Mouse (Mus musculus): ENCODE measurements around the gene Cd82. TPM values are rescaled to one million over a fixed set of nuclear protein-coding genes. Genes with fewer than 3 reads are reported as not detected.
A peak's percentile ranks its signal among the peaks of the same experiment; 100 is the strongest.

Gene Cd82
- polyA plus RNA-seq, 1 experiment from 2014 or later: 17.4 TPM

- Histone ChIP-seq H3K9me3 (ENCODE audit: control insufficient read depth, low read length) (no peaks in the 10 kb centered on the region), H3K9ac (ENCODE audit: low read depth, low read length) (no peak overlapping the region), H3K27ac (ENCODE audit: low read depth, low read length) (no peak overlapping the region), H3K27me3 (ENCODE audit: control insufficient read depth, insufficient read depth, low read length) (no peaks in the 10 kb centered on the region), H3K4me1 (ENCODE audit: control insufficient read depth, insufficient read depth, low read length) (peaks cover 7% of the 10 kb centered on the region; the same call in 1 of the 2 replicates), H3K36me3 (ENCODE audit: control insufficient read depth, insufficient read depth, low read length) (no peaks in the 10 kb centered on the region), H3K4me3 (ENCODE audit: low read length) (no peak overlapping the region), H3K4me2 (replicated peaks; ENCODE audit: low read depth, low read length) (no peak overlapping the region)
- no peak for ATAC-seq (ENCODE audit: low FRiP score, low TSS enrichment)
- WGBS: 72% methylated on average over 5 of the region's 5 CpGs
Observed at GRCm38 (mm10) chr2:93431575-93432325, 31.2 kb downstream of the Cd82 start.

DNA sequence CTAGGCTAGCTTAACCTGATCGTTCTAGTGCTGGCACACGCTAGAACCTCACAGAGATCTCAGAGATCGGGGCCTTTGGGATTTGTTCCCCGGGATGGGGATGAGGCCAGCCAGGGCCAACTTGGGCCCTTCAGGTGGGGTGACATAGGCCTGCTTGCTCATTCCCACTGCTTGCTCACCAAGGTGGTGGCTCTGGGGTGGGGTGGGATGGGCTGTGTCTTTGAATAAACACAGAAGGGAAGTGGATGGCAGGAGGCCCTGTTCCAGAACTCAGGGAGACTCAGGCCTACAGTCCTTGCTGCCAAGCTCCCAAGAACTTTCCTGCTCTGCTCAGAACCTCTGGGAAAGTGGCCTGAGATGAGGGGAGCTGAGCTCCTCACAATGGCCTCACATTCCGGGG is 31.9 kb downstream of the Cd82 start:
- H3K27me3 ChIP-seq (ENCODE audit: control insufficient read depth, insufficient read depth, low read length): no peaks in the 10 kb centered on the region
- WGBS: 88% methylated on average over 5 of the region's 5 CpGs
- ATAC-seq (ENCODE audit: low FRiP score, low TSS enrichment): no peak
- H3K36me3 ChIP-seq (ENCODE audit: control insufficient read depth, insufficient read depth, low read length): no peaks in the 10 kb centered on the region
- H3K4me2 ChIP-seq (replicated peaks; ENCODE audit: low read depth, low read length): no peak overlapping the region
- H3K9me3 ChIP-seq (ENCODE audit: control insufficient read depth, low read length): no peaks in the 10 kb centered on the region
- no peak overlapping the region for H3K4me3 ChIP-seq (ENCODE audit: low read length)
- H3K27ac ChIP-seq (ENCODE audit: low read depth, low read length): no peak overlapping the region
- no peak overlapping the region for H3K9ac ChIP-seq (ENCODE audit: low read depth, low read length)
- H3K4me1 ChIP-seq (ENCODE audit: control insufficient read depth, insufficient read depth, low read length): peaks cover 7% of the 10 kb centered on the region; the same call in 1 of the 2 replicates

- no peak for ATAC-seq (ENCODE audit: low FRiP score, low TSS enrichment)
- Histone ChIP-seq H3K9me3 (ENCODE audit: control insufficient read depth, low read length) (no peaks in the 10 kb centered on the region), H3K27me3 (ENCODE audit: control insufficient read depth, insufficient read depth, low read length) (no peaks in the 10 kb centered on the region), H3K4me3 (ENCODE audit: low read length) (no peak overlapping the region), H3K4me2 (replicated peaks; ENCODE audit: low read depth, low read length) (no peak overlapping the region), H3K9ac (ENCODE audit: low read depth, low read length) (no peak overlapping the region), H3K4me1 (ENCODE audit: control insufficient read depth, insufficient read depth, low read length) (peaks cover 7% of the 10 kb centered on the region; the same call in 1 of the 2 replicates), H3K27ac (ENCODE audit: low read depth, low read length) (no peak overlapping the region), H3K36me3 (ENCODE audit: control insufficient read depth, insufficient read depth, low read length) (no peaks in the 10 kb centered on the region)
- 58% methylated on average over 11 of the region's 11 CpGs for WGBS
Observed at GRCm38 (mm10) chr2:93428004-93428531, 34.9 kb downstream of the Cd82 start.

DNA sequence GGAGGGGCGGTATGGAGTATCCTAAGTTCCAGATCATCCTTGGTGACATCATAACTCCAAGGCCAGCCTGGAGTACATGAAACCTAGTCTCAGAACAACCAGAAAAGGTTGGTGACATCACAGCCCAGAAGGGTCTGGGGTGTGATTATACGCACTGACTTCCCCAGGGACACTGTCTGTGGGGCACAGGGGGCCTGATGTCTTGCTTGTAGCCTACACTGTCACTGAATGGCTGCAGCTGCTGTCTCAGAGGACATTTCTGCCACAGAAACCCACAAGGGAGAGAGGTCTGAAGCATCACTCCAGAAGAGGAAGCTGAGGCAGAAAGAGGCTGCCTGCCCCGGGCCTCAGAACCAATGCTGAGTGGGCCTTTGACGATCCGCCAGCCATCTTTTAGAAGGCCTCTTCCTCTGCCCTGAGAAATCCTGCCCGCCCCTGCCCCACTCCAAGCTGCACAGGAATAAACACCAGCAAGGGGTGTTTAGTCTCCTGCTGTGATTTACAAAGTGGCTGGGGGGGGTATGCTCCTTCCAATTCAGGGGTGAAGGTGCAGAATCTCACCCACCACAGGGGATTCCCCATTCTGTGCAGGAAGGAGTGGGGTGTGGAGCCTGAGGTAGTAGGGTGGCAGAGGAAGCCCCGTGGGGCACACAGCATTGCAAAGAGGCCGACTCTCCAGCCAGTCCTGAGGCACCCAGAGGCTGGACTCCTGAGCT is 35.8 kb downstream of the Cd82 start:
- H3K4me1 ChIP-seq (ENCODE audit: control insufficient read depth, insufficient read depth, low read length): peaks cover 7% of the 10 kb centered on the region; the same call in 1 of the 2 replicates
- H3K36me3 ChIP-seq (ENCODE audit: control insufficient read depth, insufficient read depth, low read length): no peaks in the 10 kb centered on the region
- no peaks in the 10 kb centered on the region for H3K27me3 ChIP-seq (ENCODE audit: control insufficient read depth, insufficient read depth, low read length)
- ATAC-seq (ENCODE audit: low FRiP score, low TSS enrichment): no peak
- WGBS: 69% methylated on average over 8 of the region's 8 CpGs
- H3K27ac ChIP-seq (ENCODE audit: low read depth, low read length): no peak overlapping the region
- no peak overlapping the region for H3K4me3 ChIP-seq (ENCODE audit: low read length)
- H3K9me3 ChIP-seq (ENCODE audit: control insufficient read depth, low read length): no peaks in the 10 kb centered on the region
- no peak overlapping the region for H3K9ac ChIP-seq (ENCODE audit: low read depth, low read length)
- no peak overlapping the region for H3K4me2 ChIP-seq (replicated peaks; ENCODE audit: low read depth, low read length)

GRCm38 (mm10) chr2:93425810-93426209 is 37.1 kb downstream of the Cd82 start:
- Histone ChIP-seq H3K9ac (ENCODE audit: low read depth, low read length) (no peak overlapping the region), H3K27ac (ENCODE audit: low read depth, low read length) (no peak overlapping the region), H3K4me2 (replicated peaks; ENCODE audit: low read depth, low read length) (no peak overlapping the region), H3K4me3 (ENCODE audit: low read length) (no peak overlapping the region), H3K36me3 (ENCODE audit: control insufficient read depth, insufficient read depth, low read length) (no peaks in the 10 kb centered on the region), H3K27me3 (ENCODE audit: control insufficient read depth, insufficient read depth, low read length) (no peaks in the 10 kb centered on the region), H3K9me3 (ENCODE audit: control insufficient read depth, low read length) (no peaks in the 10 kb centered on the region), H3K4me1 (ENCODE audit: control insufficient read depth, insufficient read depth, low read length) (no peaks in the 10 kb centered on the region)
- no peak for ATAC-seq (ENCODE audit: low FRiP score, low TSS enrichment)
- 37% methylated on average over 4 of the region's 4 CpGs for WGBS

DNA sequence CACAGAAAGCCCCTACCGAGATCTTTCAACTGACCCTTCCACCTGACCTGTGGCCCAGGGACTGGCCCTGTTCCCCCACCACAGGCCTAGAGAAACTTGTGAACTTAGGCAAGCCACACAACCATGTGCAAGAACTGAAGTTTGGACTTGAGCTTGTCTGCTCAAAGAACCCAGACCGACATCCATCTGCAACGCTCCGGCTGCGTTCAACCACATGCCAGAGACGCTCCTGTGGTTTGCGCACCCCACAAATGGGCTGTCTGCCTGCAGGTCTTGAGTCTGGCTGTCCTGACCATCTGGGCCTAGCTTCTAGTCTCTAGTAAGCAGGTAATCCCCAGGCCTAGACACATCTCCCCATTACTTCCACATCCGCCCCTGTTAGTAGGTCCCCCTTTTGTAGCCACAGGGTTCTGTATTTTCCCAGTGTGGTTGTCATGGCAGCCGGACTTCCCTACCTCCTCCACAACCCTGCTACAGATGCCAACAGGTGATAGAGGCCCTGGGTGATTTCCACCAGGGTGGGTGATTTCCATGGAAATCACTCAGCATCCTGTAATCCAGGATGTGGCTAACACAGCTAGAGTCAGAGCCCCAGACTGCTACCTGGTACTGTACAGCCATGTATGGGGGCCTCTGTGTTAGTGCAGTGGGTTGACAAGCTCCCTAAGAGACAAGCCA is 38.5 kb downstream of the Cd82 start:
- no peak overlapping the region for H3K27ac ChIP-seq (ENCODE audit: low read depth, low read length)
- H3K27me3 ChIP-seq (ENCODE audit: control insufficient read depth, insufficient read depth, low read length): no peaks in the 10 kb centered on the region
- H3K9ac ChIP-seq (ENCODE audit: low read depth, low read length): no peak overlapping the region
- H3K36me3 ChIP-seq (ENCODE audit: control insufficient read depth, insufficient read depth, low read length): no peaks in the 10 kb centered on the region
- 87% methylated on average over 9 of the region's 9 CpGs for WGBS
- H3K4me1 ChIP-seq (ENCODE audit: control insufficient read depth, insufficient read depth, low read length): no peaks in the 10 kb centered on the region
- H3K4me3 ChIP-seq (ENCODE audit: low read length): no peak overlapping the region
- no peaks in the 10 kb centered on the region for H3K9me3 ChIP-seq (ENCODE audit: control insufficient read depth, low read length)
- no peak for ATAC-seq (ENCODE audit: low FRiP score, low TSS enrichment)
- H3K4me2 ChIP-seq (replicated peaks; ENCODE audit: low read depth, low read length): no peak overlapping the region

DNA sequence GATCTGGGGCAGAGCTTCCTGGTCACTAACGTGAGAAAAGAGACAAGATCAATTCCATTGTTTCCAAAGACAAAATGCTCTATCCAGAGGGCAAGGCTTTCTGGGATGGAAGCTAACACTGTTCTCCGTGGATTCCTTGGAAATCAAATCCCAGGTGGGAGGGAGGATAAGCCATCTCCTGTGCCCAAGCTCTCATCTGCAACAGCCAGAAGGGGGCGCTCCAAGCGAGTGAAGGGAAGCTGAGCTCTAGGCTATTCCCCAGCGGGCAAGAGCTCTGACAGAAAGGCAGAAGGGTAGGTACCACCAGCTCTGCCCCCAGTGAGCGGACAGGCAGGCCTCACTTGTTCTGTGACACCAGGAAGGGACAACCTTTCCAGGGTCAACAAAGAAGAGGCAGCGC is 41.6 kb downstream of the Cd82 start:
- Histone ChIP-seq H3K4me2 (replicated peaks; ENCODE audit: low read depth, low read length) (no peak overlapping the region), H3K9me3 (ENCODE audit: control insufficient read depth, low read length) (no peaks in the 10 kb centered on the region), H3K4me1 (ENCODE audit: control insufficient read depth, insufficient read depth, low read length) (0 out of 2 replicates have a peak, but pooled peaks cover 3% of the 10 kb centered on the region), H3K9ac (ENCODE audit: low read depth, low read length) (no peak overlapping the region), H3K27ac (ENCODE audit: low read depth, low read length) (no peak overlapping the region), H3K27me3 (ENCODE audit: control insufficient read depth, insufficient read depth, low read length) (no peaks in the 10 kb centered on the region; the same call in 1 of the 2 replicates), H3K4me3 (ENCODE audit: low read length) (no peak overlapping the region), H3K36me3 (ENCODE audit: control insufficient read depth, insufficient read depth, low read length) (no peaks in the 10 kb centered on the region)
- 0 out of 2 replicates have a peak, but pooled peaks have one; percentile 43 for ATAC-seq (ENCODE audit: low FRiP score, low TSS enrichment)
- 26% methylated on average over 7 of the region's 7 CpGs for WGBS

GRCm38 (mm10) chr2:93419971-93420370 is 43.0 kb downstream of the Cd82 start:
- WGBS: 79% methylated on average over 12 of the region's 12 CpGs
- Histone ChIP-seq H3K36me3 (ENCODE audit: control insufficient read depth, insufficient read depth, low read length) (no peaks in the 10 kb centered on the region), H3K4me3 (ENCODE audit: low read length) (no peak overlapping the region), H3K9ac (ENCODE audit: low read depth, low read length) (0 out of 2 replicates have a peak overlapping the region, but pooled peaks have one; percentile 1), H3K27me3 (ENCODE audit: control insufficient read depth, insufficient read depth, low read length) (no peaks in the 10 kb centered on the region; the same call in 1 of the 2 replicates), H3K27ac (ENCODE audit: low read depth, low read length) (no peak overlapping the region), H3K9me3 (ENCODE audit: control insufficient read depth, low read length) (no peaks in the 10 kb centered on the region), H3K4me1 (ENCODE audit: control insufficient read depth, insufficient read depth, low read length) (0 out of 2 replicates have a peak, but pooled peaks cover 3% of the 10 kb centered on the region), H3K4me2 (replicated peaks; ENCODE audit: low read depth, low read length) (no peak overlapping the region)
- ATAC-seq (ENCODE audit: low FRiP score, low TSS enrichment): no peak
